Mouse (Mus musculus) kidney, postnatal 10 days (tissue): ENCODE data around the gene Cyb5rl.
A peak's percentile ranks its signal among the peaks of the same experiment; 100 is the strongest.
"Not testable (repeated sequence)": the region's sequence is repeated elsewhere in the genome, so short reads cannot be mapped to it uniquely, and the experiment has no call there.

ENCODE experiments used
- DNase-seq: peaks from one replicate; pipeline ENCODE4 v3.0.0; 2021; ENCODE audit warnings: mixed read lengths

The Cyb5rl gene

GRCm38 (mm10) chr4:107064394-107065098 lies 2.2 kb upstream of the Cyb5rl start:
- DNase-seq: no peak

GRCm38 (mm10) chr4:107067151-107067840 lies 508 bp downstream of the Cyb5rl start:
- DNase-seq: peak; percentile 62

DNA sequence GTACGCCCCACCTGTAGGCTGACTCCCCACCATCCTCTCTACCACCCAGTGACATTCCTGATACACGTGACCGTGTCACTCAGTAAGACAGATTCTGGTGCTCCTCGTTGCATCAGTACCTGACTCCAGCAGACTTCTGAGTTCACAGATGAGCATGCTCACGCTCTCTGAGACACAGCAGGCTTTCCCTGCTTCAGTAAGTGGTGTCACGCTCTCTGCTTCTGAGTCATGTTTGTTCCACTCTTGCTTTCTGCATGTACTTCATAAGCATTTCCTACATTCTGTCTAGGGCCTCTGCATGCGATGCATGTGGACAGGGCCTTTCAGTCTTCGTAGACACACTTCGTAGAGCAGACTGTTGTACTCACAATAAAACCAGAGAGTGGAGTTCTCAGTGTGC lies 5.6 kb downstream of the Cyb5rl start:
- no peak for DNase-seq

DNA sequence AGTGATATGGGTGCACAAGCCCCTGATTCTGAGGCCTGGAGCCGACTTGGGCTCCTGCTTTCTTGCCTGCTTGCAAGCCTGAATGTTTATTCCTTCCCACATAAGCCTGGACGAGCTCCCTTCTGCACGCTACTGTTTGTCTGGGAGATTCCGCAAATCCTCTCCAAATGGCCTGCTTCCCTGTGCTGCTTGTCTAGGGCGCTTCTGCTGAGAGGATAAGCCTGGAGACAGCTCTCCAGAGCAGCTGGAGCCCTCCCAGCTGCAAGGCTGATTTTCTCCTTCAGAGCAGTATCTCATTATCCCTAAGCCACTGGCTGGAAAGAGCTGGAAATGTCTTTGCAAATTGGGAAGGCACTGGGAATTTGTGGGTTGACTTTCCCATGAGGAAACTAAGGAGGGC lies 8.7 kb downstream of the Cyb5rl start:
- no peak for DNase-seq

DNA sequence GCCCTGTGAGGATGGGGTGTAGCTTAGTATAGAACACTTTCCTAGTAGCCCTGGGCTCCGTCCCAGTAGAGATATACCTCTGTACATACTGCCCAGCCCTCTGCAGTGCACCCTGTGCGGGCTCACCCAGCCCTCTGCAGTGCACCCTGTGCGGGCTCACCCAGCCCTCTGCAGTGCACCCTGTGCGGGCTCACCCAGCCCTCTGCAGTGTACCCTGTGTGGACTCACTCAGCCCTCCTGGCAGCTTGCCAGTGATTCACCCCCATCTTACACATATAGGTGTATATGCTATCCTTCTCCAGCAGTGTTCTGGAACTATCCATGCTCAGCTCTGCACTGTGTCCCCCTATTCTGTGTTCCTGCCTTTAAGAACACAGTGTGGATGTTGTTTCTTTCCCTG lies 12.1 kb downstream of the Cyb5rl start:
- no peak for DNase-seq

DNA sequence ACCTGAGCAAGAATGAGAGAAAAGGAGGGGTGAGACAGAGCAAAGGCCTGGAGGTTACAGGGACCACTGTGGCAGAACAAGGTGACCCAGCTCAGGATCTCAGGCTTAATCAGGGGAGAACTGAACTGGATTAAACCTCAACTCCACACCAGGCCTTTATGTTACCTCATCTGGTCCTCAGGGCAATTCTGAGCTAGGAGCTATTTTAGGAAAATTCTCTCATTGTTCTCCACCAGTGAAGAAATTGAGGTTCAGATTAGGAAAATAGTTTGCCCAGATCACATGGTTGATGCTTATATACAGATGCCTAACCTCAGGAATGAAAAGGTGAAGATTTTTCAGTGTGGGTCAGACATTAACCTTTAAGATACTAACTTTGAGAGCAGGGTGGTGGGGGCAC lies 12.9 kb downstream of the Cyb5rl start:
- no peak for DNase-seq

DNA sequence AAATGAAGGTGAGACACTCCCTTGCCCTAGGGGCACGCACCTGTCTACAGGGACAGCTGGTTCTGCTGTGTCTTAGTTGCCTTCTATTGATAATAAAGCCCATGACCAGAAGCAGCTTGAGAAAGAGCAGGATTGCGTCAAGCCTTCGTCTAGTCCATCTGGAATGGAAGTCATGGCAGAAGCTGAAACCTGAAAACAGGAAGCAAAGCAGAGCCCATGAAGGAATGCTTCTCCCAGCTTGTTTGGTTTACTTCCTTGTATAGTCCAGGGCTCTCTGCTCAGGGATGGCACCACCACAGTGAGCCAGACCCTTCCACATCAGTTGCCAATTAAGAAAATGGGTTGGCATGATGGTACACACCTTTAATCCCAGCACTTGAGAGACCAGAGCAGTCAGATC lies 15.4 kb downstream of the Cyb5rl start:
- no peak for DNase-seq

DNA sequence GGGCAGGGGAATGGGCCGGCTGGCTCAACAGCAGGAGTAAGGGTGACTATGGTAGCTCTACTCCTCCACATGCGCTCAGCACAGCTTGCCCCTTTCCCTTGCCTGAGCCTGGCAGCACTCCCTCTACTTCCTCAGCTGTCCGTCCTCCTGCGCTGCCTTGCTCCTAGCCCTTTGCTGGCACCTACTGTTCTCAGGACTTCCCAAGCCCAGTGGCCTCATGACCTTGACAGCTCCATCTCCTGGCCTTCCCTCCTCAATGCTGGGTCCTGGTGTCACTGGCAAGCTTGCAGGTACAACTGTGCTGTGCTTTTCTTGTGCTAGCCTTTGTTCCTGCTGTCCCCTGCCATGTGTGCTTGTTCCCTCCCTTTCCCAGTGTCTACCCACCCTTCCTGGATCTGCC lies 16.3 kb downstream of the Cyb5rl start:
- no peak for DNase-seq

DNA sequence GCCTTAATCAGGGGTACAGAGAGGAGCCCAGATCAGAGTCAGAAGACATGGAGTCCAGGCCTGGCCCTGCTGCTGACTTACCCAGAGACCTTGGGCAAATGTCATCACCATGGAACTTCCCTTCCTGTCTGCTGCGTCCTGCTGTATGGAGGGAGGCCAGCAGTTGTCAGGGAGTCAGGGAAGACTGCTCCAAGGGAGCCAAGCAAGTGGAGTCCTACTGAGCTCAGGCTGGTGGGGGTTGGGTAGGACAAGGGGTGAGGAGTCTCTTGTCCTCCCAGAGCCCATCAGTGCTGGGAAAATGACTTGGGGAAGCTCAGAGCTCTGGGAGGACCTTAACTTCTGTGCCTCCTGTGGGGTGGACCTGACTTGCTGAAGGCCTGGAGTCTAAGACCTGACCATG lies 17.6 kb downstream of the Cyb5rl start:
- peak; percentile 46 for DNase-seq

DNA sequence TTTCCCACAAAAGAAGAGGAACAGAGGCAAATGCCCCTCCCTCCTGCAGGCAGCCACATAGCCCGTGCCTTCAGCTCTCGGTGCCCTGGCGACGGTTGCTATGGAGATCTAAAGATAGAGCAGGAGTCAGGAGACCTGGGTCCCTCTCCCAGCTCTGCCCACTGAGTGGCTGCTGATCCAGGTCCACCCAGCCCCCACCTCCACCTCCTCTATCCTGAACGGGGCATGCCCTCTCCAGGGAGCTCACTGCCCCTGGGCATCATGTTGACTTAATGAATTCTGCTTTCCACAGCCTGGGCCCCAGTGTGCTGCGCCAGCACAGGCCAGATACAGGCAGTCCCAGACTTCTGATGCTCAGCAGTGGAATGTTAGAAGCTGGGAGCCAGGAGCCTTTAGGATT lies 18.1 kb downstream of the Cyb5rl start:
- DNase-seq: peak; percentile 77

DNA sequence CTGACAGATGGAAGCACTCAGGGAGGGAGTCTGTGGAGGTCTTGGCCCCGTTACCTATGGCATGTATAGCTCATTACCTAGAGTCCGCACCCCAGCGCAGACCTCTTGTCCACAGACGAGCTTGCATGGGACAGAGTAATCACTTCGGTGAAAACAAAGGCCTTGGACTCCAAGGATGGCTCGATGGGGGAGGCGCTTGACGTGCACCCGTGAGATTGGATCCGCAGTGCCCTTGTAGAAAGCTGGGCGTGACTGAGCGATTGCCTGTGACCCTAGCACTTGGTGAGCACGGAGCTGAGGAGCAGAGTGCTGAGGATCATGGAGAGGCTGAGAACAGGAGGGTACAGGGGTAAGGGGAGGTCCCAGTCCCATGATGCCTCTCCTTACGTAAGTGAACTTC lies 24.9 kb downstream of the Cyb5rl start:
- DNase-seq: no peak

- no peak for DNase-seq
Observed at GRCm38 (mm10) chr4:107094484-107095187, 27.8 kb downstream of the Cyb5rl start.

- no peak for DNase-seq
Observed at GRCm38 (mm10) chr4:107096043-107096442, 29.3 kb downstream of the Cyb5rl start.

- no peak for DNase-seq
Observed at GRCm38 (mm10) chr4:107096841-107097373, 30.1 kb downstream of the Cyb5rl start, which contains the start of gene Cdcp2. Gene Cdcp2 (plus strand): TSS chr4:107096891.

- no peak for DNase-seq
Observed at GRCm38 (mm10) chr4:107097871-107098270, 31.1 kb downstream of the Cyb5rl start.

DNA sequence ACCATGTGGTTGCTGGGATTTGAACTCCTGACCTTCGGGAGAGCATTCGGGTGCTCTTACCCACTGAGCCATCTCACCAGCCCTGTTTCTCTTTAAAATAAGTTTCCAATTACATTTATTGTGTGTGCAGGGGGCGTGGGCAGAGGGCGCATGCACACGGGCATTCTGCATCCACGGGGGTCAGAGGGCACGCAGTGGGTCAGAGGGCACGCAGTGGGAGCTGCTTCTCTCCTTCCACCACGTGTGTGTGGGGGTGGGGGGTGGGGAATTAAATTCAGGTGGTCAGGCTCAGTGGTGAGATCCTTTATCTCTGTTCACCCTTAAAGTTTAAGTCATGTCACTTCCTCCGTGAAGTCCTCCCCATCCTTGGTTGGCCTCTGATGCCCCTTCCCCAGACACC lies 31.6 kb downstream of the Cyb5rl start:
- DNase-seq: no peak

- DNase-seq: no peak
Observed at GRCm38 (mm10) chr4:107098791-107099525, 32.2 kb downstream of the Cyb5rl start.

GRCm38 (mm10) chr4:107102220-107102619 lies 35.4 kb downstream of the Cyb5rl start:
- DNase-seq: no peak

DNA sequence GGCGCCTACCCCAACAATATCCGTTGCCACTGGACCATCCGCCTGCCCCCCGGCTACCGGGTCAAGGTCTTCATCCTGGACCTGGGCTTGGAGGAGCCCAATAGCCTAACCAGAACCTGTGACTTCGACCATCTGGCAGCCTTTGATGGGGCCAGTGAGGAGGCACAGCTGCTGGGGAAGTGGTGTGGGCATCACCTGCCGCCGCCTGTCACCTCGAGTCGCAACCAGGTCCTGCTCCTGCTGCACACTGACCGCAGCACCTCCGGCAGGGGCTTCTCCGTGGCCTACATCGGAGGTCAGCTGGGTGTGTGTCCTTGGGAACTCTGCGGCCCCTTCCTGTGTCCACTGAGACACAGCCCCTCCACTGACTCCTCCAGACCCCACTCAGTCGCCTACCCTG lies 40.0 kb downstream of the Cyb5rl start:
- DNase-seq: no peak

DNA sequence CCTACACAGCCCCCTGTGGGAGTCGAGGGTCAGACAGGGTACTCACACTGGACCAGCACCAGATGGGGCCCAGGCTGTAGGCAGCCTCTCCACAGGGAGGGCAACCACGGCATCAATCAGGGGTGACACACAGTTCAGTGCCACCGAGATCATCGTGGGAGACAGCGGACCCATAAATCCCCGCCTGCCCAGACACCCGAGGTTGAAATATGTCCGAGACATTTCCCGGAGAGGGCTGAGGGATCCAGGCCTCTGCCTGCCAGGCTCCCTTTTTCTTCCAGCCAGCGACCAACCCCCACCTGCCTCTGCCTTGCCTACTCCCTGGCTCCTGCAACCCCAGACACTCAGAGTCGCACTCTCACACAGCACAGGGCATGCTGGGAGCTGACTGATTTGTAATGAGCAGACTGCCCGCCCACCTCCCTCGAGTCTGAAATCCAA lies 41.5 kb downstream of the Cyb5rl start:
- peak; percentile 56 for DNase-seq

GRCm38 (mm10) chr4:107109181-107109580 lies 42.4 kb downstream of the Cyb5rl start:
- not testable (repeated sequence) for DNase-seq

DNA sequence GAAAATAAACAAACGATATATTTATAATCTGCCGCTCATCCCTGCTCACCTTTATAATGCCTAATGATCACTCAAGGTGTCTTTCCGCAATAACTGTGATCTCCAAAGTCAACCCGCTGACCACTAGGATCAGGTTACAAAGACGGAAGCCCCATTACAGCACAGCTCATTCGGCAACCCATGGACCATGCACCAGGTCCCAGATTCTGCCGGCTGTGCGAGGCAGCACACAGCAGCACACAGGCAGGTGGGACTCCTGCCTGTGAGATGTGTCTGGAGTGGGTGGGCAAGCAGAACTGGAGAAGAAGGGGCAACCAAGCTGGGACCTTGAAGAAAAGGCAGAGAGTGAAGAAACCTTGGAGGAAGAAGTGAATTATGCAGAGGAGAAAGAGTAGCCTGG lies 47.5 kb downstream of the Cyb5rl start:
- no peak for DNase-seq
